In genomic region chr14:62492196-62492850, GRCm38 (mm10) we compare ENCODE assay signal across 8 mouse cellular contexts. TPM values are rescaled to one million over a fixed set of nuclear protein-coding genes. Genes with fewer than 3 reads are reported as not detected.
A peak's percentile ranks its signal among the peaks of the same experiment; 100 is the strongest.
DNase-seq lines count a peak whose midpoint lies in the region; ATAC-seq and TF ChIP-seq lines count a peak whose summit lies in the region.

No protein-coding gene starts in this region.

- H3K4me1 ChIP-seq in cerebellum, adult 2 months (ENCODE audit: control insufficient read depth, insufficient read depth, low read length), result 0 out of 2 replicates have a peak, but pooled peaks cover 3% of the 10 kb centered on the region
- peaks cover 12% of the 10 kb centered on the region; the same call in 1 of the 2 replicates for H3K4me1 ChIP-seq in hindbrain, embryonic 13.5 days (replicated peaks)

- H3K4me2 ChIP-seq in hindbrain, embryonic 13.5 days, result 0 out of 2 replicates have a peak overlapping the region, but pooled peaks have one; percentile 17

- H3K9ac ChIP-seq in hindbrain, embryonic 13.5 days, result peak overlapping the region; percentile 24; the same call in 1 of the 2 replicates

- 24% methylated on average over 16 of the region's 16 CpGs for WGBS in cerebellum, adult 2 months
- 35% methylated on average over 16 of the region's 16 CpGs for WGBS in hindbrain, embryonic 13.5 days

- H3K4me3 ChIP-seq in cerebellum, adult 2 months (replicated peaks; ENCODE audit: insufficient read depth, low read depth, low read length), result peak overlapping the region; percentile 5
- no peak overlapping the region for H3K4me3 ChIP-seq in hindbrain, embryonic 13.5 days

- peak; percentile 99 for TF ChIP-seq CTCF in cerebellum, adult 2 months (IDR thresholded peaks at IDR 0.05; ENCODE audit: borderline replicate concordance, insufficient read depth, low read depth, low read length)

- no peak overlapping the region for H3K27ac ChIP-seq in cerebellum, adult 2 months (ENCODE audit: insufficient read depth, low read length)
- no peak overlapping the region for H3K27ac ChIP-seq in hindbrain, embryonic 13.5 days

- H3K27me3 ChIP-seq in cerebellum, adult 2 months (ENCODE audit: control insufficient read depth, insufficient read depth, low read length), result no peaks in the 10 kb centered on the region
- no peaks in the 10 kb centered on the region for H3K27me3 ChIP-seq in hindbrain, embryonic 13.5 days

- no peak for TF ChIP-seq POLR2A in cerebellum, adult 2 months (IDR thresholded peaks at IDR 0.05; ENCODE audit: borderline replicate concordance, insufficient read depth, low read length)

- no peaks in the 10 kb centered on the region for H3K36me3 ChIP-seq in hindbrain, embryonic 13.5 days

- H3K9me3 ChIP-seq in hindbrain, embryonic 13.5 days, result no peaks in the 10 kb centered on the region

- DNase-seq in MN1 (ENCODE audit: low spot score), result peak; percentile 88
- DNase-seq in cerebellum, adult 2 months, result peak; percentile 80 to 81
- DNase-seq in layer of hippocampus, postnatal 14 days (ENCODE audit: low spot score in 2 of 2), result peak; percentile 74 to 90
- DNase-seq in right cerebral cortex, postnatal 25 days, result peak; percentile 52
- no peak for DNase-seq in c-Kit-positive CD71-positive TER-119-positive erythroid progenitor cells, embryonic 14.5 days (ENCODE audit: low spot score)

- peak; percentile 90 for ATAC-seq in frontal cortex, adult (ENCODE audit: low TSS enrichment)
- peak; percentile 88 for ATAC-seq in hindbrain, embryonic 13.5 days (ENCODE audit: low FRiP score)
- ATAC-seq in megakaryocyte progenitor cell, adult 5-6 weeks (replicated peaks; ENCODE audit: poor library complexity), result peak; percentile 98

RNA-seq across cellular contexts. Expression of gene Gucy1b2, which starts 36.2 kb away (rescaled TPM):
- polyA plus RNA-seq in cerebellum, adult 2 months (2012; rRNA removed), result 0.11 and 0.19 TPM in 2 replicates
- 0.58 and 0.75 TPM in 2 replicates for polyA plus RNA-seq in hindbrain, embryonic 13.5 days (2015; fragmentation: Nextera tagmentation; extraction: Ambion mirVana)
- under 1 TPM; 0.39 to 0.64 TPM for total RNA-seq in layer of hippocampus, postnatal 14 days (2021)
- total RNA-seq in megakaryocyte progenitor cell, adult 5-6 weeks (2015), result not detected in 2 replicates
- not detected in 2 replicates for total RNA-seq in megakaryocyte progenitor cell, adult 5-6 weeks (2017)
